Mouse (Mus musculus) heart, adult 2 months (tissue): Measurements from ENCODE around the gene Scel.

ENCODE experiments used
- CTCF ChIP-seq: fragments of 200-600 bp; IDR thresholded peaks from 2 replicates; pipeline ENCODE4 v1.8.1; 2022; ENCODE audit warnings: antibody characterized with exemption, mild to moderate bottlenecking, moderate library complexity
- POLR2A ChIP-seq: fragments of 200-500 bp; IDR thresholded peaks from 2 replicates; pipeline ENCODE4 v1.6.1; 2011; ENCODE audit warnings: mild to moderate bottlenecking, low read depth, low read length, control low read depth; ENCODE audit not compliant: insufficient read depth

- TF ChIP-seq POLR2A (no peak), CTCF (no peak)
Measured at GRCm38 (mm10) chr14:103655448-103655847, 142.3 kb downstream of the Scel start.
